Mouse (Mus musculus) bone marrow macrophage, adult 2 months (primary cell): ENCODE data around the gene Rnf5.

ENCODE experiments used
- CTCF ChIP-seq: IDR thresholded peaks from 2 replicates; pipeline ENCODE4 v1.5.1; 2012; ENCODE audit warnings: low read depth, mild to moderate bottlenecking, low read length, moderate library complexity
- POLR2A ChIP-seq: IDR thresholded peaks from 2 replicates; pipeline ENCODE4 v1.6.1; 2012; ENCODE audit warnings: mild to moderate bottlenecking, low read depth, low read length, borderline replicate concordance

DNA sequence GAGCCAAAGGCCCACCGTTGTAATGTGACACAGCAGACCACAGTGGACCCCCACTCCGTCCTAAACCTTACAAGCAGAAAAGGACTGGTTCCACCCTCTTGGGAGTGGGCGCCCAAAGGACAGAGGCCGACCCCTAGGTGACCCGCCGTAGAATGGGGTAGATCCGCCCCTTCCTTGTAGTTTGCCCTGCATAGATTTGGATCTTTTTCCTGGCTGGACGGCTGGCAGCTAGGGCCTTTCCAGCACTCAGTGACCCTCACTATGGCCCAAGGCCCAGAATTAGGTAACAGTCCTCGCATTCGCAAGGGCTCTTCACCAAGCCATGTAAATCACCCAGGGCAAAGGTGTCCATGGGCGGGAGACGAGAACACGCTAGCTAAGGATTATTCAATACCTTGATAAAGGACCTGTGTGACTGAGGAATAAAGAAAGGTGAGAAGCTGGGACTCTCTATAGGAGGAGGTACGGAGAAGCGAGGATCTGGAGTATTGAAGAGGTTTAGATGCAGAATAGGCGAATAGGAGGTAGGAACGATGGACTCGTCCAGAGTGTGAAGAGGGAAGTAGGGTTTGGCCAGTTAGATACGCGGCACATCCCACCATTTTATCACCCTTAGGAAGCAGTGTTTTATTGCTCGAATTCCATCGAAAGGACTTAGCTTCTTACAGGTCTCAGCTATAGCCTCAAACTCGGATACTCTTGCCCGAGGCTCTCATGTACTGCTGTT is 1.2 kb upstream of the Rnf5 start:
- TF ChIP-seq POLR2A (no peak), CTCF (no peak)
